Mouse (Mus musculus): ENCODE data around the gene Cacna1c. TPM values are rescaled to one million over a fixed set of nuclear protein-coding genes. Genes with fewer than 3 reads are reported as not detected.

Cacna1c gene
- polyA plus RNA-seq, 1 experiment from 2014 or later: 4.7 TPM

- WGBS: 71% methylated on average over 2 of the region's 2 CpGs
- H3K9me3 ChIP-seq (ENCODE audit: control insufficient read depth, low read length): no peaks in the 10 kb centered on the region
- peaks cover 5% of the 10 kb centered on the region for H3K4me1 ChIP-seq (ENCODE audit: control insufficient read depth, insufficient read depth, low read depth, low read length)
- H3K27ac ChIP-seq (ENCODE audit: low read depth, low read length): no peak overlapping the region
- H3K9ac ChIP-seq (ENCODE audit: low read depth, low read length): no peak overlapping the region
- H3K4me3 ChIP-seq (ENCODE audit: low read length): no peak overlapping the region
- ATAC-seq: no peak
- H3K36me3 ChIP-seq (ENCODE audit: control insufficient read depth, insufficient read depth, low read length): no peaks in the 10 kb centered on the region
- no peaks in the 10 kb centered on the region for H3K27me3 ChIP-seq (replicated peaks; ENCODE audit: control insufficient read depth, insufficient read depth, low read length)
- no peak overlapping the region for H3K4me2 ChIP-seq (ENCODE audit: low read length)
Observed at GRCm38 (mm10) chr6:119099333-119099732, 96.9 kb downstream of the Cacna1c start.

- Histone ChIP-seq H3K4me1 (ENCODE audit: control insufficient read depth, insufficient read depth, low read depth, low read length) (peaks cover 2% of the 10 kb centered on the region), H3K9ac (ENCODE audit: low read depth, low read length) (no peak overlapping the region), H3K4me3 (ENCODE audit: low read length) (no peak overlapping the region), H3K27me3 (replicated peaks; ENCODE audit: control insufficient read depth, insufficient read depth, low read length) (no peaks in the 10 kb centered on the region), H3K9me3 (ENCODE audit: control insufficient read depth, low read length) (no peaks in the 10 kb centered on the region), H3K4me2 (ENCODE audit: low read length) (no peak overlapping the region), H3K27ac (ENCODE audit: low read depth, low read length) (no peak overlapping the region), H3K36me3 (ENCODE audit: control insufficient read depth, insufficient read depth, low read length) (no peaks in the 10 kb centered on the region)
- ATAC-seq: no peak
- 70% methylated on average over 7 of the region's 7 CpGs for WGBS
Observed at GRCm38 (mm10) chr6:119096481-119096880, 99.7 kb downstream of the Cacna1c start.

- H3K27me3 ChIP-seq (replicated peaks; ENCODE audit: control insufficient read depth, insufficient read depth, low read length): no peaks in the 10 kb centered on the region
- no peak overlapping the region for H3K9ac ChIP-seq (ENCODE audit: low read depth, low read length)
- no peaks in the 10 kb centered on the region; the same call in 1 of the 2 replicates for H3K4me1 ChIP-seq (ENCODE audit: control insufficient read depth, insufficient read depth, low read depth, low read length)
- no peak overlapping the region for H3K4me2 ChIP-seq (ENCODE audit: low read length)
- ATAC-seq: no peak
- no peak overlapping the region for H3K4me3 ChIP-seq (ENCODE audit: low read length)
- no peaks in the 10 kb centered on the region for H3K9me3 ChIP-seq (ENCODE audit: control insufficient read depth, low read length)
- H3K36me3 ChIP-seq (ENCODE audit: control insufficient read depth, insufficient read depth, low read length): no peaks in the 10 kb centered on the region
- H3K27ac ChIP-seq (ENCODE audit: low read depth, low read length): no peak overlapping the region
- WGBS: 86% methylated on average over 6 of the region's 6 CpGs
Observed at GRCm38 (mm10) chr6:119095081-119095480, 101.1 kb downstream of the Cacna1c start.

- Histone ChIP-seq H3K4me1 (ENCODE audit: control insufficient read depth, insufficient read depth, low read depth, low read length) (peaks cover 3% of the 10 kb centered on the region), H3K4me3 (ENCODE audit: low read length) (no peak overlapping the region), H3K9me3 (ENCODE audit: control insufficient read depth, low read length) (no peaks in the 10 kb centered on the region), H3K27ac (ENCODE audit: low read depth, low read length) (no peak overlapping the region), H3K9ac (ENCODE audit: low read depth, low read length) (no peak overlapping the region), H3K27me3 (replicated peaks; ENCODE audit: control insufficient read depth, insufficient read depth, low read length) (no peaks in the 10 kb centered on the region), H3K36me3 (ENCODE audit: control insufficient read depth, insufficient read depth, low read length) (no peaks in the 10 kb centered on the region), H3K4me2 (ENCODE audit: low read length) (no peak overlapping the region)
- 0 out of 2 replicates have a peak, but pooled peaks have one; percentile 25 for ATAC-seq
- WGBS: 63% methylated on average over 8 of the region's 8 CpGs
Observed at GRCm38 (mm10) chr6:119089173-119089572, 107.0 kb downstream of the Cacna1c start.

- H3K4me1 ChIP-seq (ENCODE audit: control insufficient read depth, insufficient read depth, low read depth, low read length): peaks cover 3% of the 10 kb centered on the region
- WGBS: 70% methylated on average over 8 of the region's 8 CpGs
- ATAC-seq: no peak
Observed at GRCm38 (mm10) chr6:119088381-119088780, 107.8 kb downstream of the Cacna1c start.

GRCm38 (mm10) chr6:119087919-119088318 is 108.3 kb downstream of the Cacna1c start:
- Histone ChIP-seq H3K27me3 (replicated peaks; ENCODE audit: control insufficient read depth, insufficient read depth, low read length) (no peaks in the 10 kb centered on the region), H3K4me1 (ENCODE audit: control insufficient read depth, insufficient read depth, low read depth, low read length) (peaks cover 3% of the 10 kb centered on the region), H3K4me3 (ENCODE audit: low read length) (no peak overlapping the region), H3K9ac (ENCODE audit: low read depth, low read length) (no peak overlapping the region), H3K27ac (ENCODE audit: low read depth, low read length) (no peak overlapping the region), H3K36me3 (ENCODE audit: control insufficient read depth, insufficient read depth, low read length) (no peaks in the 10 kb centered on the region), H3K4me2 (ENCODE audit: low read length) (no peak overlapping the region), H3K9me3 (ENCODE audit: control insufficient read depth, low read length) (no peaks in the 10 kb centered on the region)
- no peak for ATAC-seq
- WGBS: 93% methylated on average over 8 of the region's 8 CpGs

More at GRCm38 (mm10) chr6:119088381-119088780, 107.8 kb downstream of the Cacna1c start:
- H3K27me3 ChIP-seq (replicated peaks; ENCODE audit: control insufficient read depth, insufficient read depth, low read length): no peaks in the 10 kb centered on the region
- no peak overlapping the region for H3K4me3 ChIP-seq (ENCODE audit: low read length)
- H3K4me2 ChIP-seq (ENCODE audit: low read length): no peak overlapping the region
- H3K9ac ChIP-seq (ENCODE audit: low read depth, low read length): no peak overlapping the region
- no peaks in the 10 kb centered on the region for H3K9me3 ChIP-seq (ENCODE audit: control insufficient read depth, low read length)
- H3K36me3 ChIP-seq (ENCODE audit: control insufficient read depth, insufficient read depth, low read length): no peaks in the 10 kb centered on the region
- H3K27ac ChIP-seq (ENCODE audit: low read depth, low read length): no peak overlapping the region

GRCm38 (mm10) chr6:119085789-119086188 is 110.4 kb downstream of the Cacna1c start:
- Histone ChIP-seq H3K4me2 (ENCODE audit: low read length) (no peak overlapping the region), H3K9me3 (ENCODE audit: control insufficient read depth, low read length) (no peaks in the 10 kb centered on the region), H3K36me3 (ENCODE audit: control insufficient read depth, insufficient read depth, low read length) (no peaks in the 10 kb centered on the region), H3K4me3 (ENCODE audit: low read length) (no peak overlapping the region), H3K27me3 (replicated peaks; ENCODE audit: control insufficient read depth, insufficient read depth, low read length) (no peaks in the 10 kb centered on the region), H3K9ac (ENCODE audit: low read depth, low read length) (no peak overlapping the region), H3K4me1 (ENCODE audit: control insufficient read depth, insufficient read depth, low read depth, low read length) (peaks cover 7% of the 10 kb centered on the region), H3K27ac (ENCODE audit: low read depth, low read length) (no peak overlapping the region)
- no peak for ATAC-seq
- 52% methylated on average over 3 of the region's 3 CpGs for WGBS

- Histone ChIP-seq H3K9me3 (ENCODE audit: control insufficient read depth, low read length) (no peaks in the 10 kb centered on the region), H3K36me3 (ENCODE audit: control insufficient read depth, insufficient read depth, low read length) (no peaks in the 10 kb centered on the region), H3K4me3 (ENCODE audit: low read length) (no peak overlapping the region), H3K9ac (ENCODE audit: low read depth, low read length) (no peak overlapping the region), H3K27ac (ENCODE audit: low read depth, low read length) (no peak overlapping the region), H3K4me1 (ENCODE audit: control insufficient read depth, insufficient read depth, low read depth, low read length) (peaks cover 9% of the 10 kb centered on the region), H3K27me3 (replicated peaks; ENCODE audit: control insufficient read depth, insufficient read depth, low read length) (no peaks in the 10 kb centered on the region), H3K4me2 (ENCODE audit: low read length) (no peak overlapping the region)
- ATAC-seq: no peak
- 77% methylated on average over 9 of the region's 9 CpGs for WGBS
Observed at GRCm38 (mm10) chr6:119084532-119084931, 111.7 kb downstream of the Cacna1c start.

- WGBS: 87% methylated on average over 7 of the region's 7 CpGs
- H3K9me3 ChIP-seq (ENCODE audit: control insufficient read depth, low read length): no peaks in the 10 kb centered on the region
- no peaks in the 10 kb centered on the region for H3K27me3 ChIP-seq (replicated peaks; ENCODE audit: control insufficient read depth, insufficient read depth, low read length)
- no peaks in the 10 kb centered on the region for H3K36me3 ChIP-seq (ENCODE audit: control insufficient read depth, insufficient read depth, low read length)
- H3K4me3 ChIP-seq (ENCODE audit: low read length): no peak overlapping the region
- no peak overlapping the region for H3K4me2 ChIP-seq (ENCODE audit: low read length)
- ATAC-seq: no peak
- no peak overlapping the region for H3K9ac ChIP-seq (ENCODE audit: low read depth, low read length)
- peaks cover 9% of the 10 kb centered on the region for H3K4me1 ChIP-seq (ENCODE audit: control insufficient read depth, insufficient read depth, low read depth, low read length)
- no peak overlapping the region for H3K27ac ChIP-seq (ENCODE audit: low read depth, low read length)
Observed at GRCm38 (mm10) chr6:119083559-119083958, 112.7 kb downstream of the Cacna1c start.

- Histone ChIP-seq H3K9ac (ENCODE audit: low read depth, low read length) (no peak overlapping the region), H3K27me3 (replicated peaks; ENCODE audit: control insufficient read depth, insufficient read depth, low read length) (no peaks in the 10 kb centered on the region), H3K4me3 (ENCODE audit: low read length) (no peak overlapping the region), H3K9me3 (ENCODE audit: control insufficient read depth, low read length) (no peaks in the 10 kb centered on the region), H3K4me1 (ENCODE audit: control insufficient read depth, insufficient read depth, low read depth, low read length) (peaks cover 7% of the 10 kb centered on the region), H3K4me2 (ENCODE audit: low read length) (no peak overlapping the region), H3K27ac (ENCODE audit: low read depth, low read length) (no peak overlapping the region), H3K36me3 (ENCODE audit: control insufficient read depth, insufficient read depth, low read length) (no peaks in the 10 kb centered on the region)
- 65% methylated on average over 8 of the region's 8 CpGs for whole genome bisulfite sequencing
- no peak for ATAC-seq
Observed at GRCm38 (mm10) chr6:119082662-119083061, 113.6 kb downstream of the Cacna1c start.

All from hindbrain, embryonic 16.5 days (tissue).